Mouse (Mus musculus) retina, embryonic 14.5 days (tissue): ENCODE measurements at regions not wholly inside any gene's neighbourhood (a gene's known extent, or its start where the extent isn't known, plus 50 kb on each side); places are given as distances from the start of the nearest gene placed in this dataset.

Experiments
- DNase-seq: peaks from one replicate; pipeline ENCODE4 v3.0.0-alpha.2; 2015; ENCODE audit warnings: low spot score

GRCm38 (mm10) chr7:73269626-73270025 lies 105.7 kb upstream of the Rgma start:
- no peak for DNase-seq

GRCm38 (mm10) chr7:73272787-73273186 lies 102.5 kb upstream of the Rgma start:
- no peak for DNase-seq

DNA sequence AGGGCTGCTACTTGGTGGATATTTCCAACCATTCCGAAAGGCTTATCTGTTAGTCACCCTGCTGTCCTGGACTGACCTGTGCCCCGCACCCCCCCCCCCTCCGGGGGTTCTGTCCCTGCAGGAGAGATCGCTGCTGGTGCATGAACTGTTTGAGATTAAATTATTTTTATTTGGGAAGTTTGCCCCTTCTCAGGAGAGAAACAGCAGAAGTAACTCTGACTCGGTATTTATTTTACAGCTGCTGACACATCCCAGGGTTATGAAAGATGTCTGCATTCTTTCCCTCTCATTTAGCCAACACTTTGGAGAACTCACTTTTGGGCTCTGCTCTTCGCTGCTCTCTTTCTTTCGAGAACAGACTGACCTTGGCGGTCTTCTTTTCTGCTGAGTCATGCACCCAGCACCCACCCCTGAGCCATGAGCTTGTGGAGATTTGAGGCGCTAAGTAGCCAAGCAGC lies 99.5 kb upstream of the Rgma start:
- no peak for DNase-seq

- DNase-seq = no peak
These were observed 96.7 kb upstream of the Rgma start for GRCm38 (mm10) chr7:73278616-73279015.

DNA sequence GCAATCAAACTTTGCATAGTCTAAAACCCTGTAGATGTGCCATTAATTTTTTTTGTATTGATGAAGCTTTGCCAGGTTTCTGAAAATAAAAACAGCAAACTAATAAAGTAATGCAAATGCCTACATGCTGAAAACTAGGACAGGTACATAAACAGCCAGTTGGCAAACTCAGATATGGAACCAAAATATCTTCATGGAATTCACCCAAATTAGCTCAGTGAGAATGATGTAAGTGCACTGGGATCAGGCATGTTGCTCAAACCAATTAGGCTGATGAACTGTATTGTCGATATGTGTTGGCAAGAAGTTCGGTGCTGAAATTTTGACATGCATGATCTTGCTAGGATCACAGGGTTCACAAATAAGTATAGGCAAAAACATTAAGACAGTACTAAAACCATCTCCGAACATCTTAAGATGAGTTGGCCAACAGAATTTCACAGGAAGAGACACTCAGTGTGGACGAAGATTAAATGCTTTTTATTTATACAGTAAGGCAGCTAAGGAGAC lies 95.3 kb upstream of the Rgma start:
- DNase-seq = no peak

GRCm38 (mm10) chr7:73286244-73286643 lies 89.1 kb upstream of the Rgma start:
- DNase-seq = no peak

- no peak for DNase-seq
These were observed 82.0 kb upstream of the Rgma start for GRCm38 (mm10) chr7:73293337-73293736.

GRCm38 (mm10) chr7:73294399-73294798 lies 80.9 kb upstream of the Rgma start:
- DNase-seq = no peak

GRCm38 (mm10) chr7:73302501-73302900 lies 72.8 kb upstream of the Rgma start:
- DNase-seq = no peak

GRCm38 (mm10) chr7:73303818-73304217 lies 71.5 kb upstream of the Rgma start:
- DNase-seq = no peak

GRCm38 (mm10) chr7:73304799-73305198 lies 70.5 kb upstream of the Rgma start:
- DNase-seq = peak; percentile 39

DNA sequence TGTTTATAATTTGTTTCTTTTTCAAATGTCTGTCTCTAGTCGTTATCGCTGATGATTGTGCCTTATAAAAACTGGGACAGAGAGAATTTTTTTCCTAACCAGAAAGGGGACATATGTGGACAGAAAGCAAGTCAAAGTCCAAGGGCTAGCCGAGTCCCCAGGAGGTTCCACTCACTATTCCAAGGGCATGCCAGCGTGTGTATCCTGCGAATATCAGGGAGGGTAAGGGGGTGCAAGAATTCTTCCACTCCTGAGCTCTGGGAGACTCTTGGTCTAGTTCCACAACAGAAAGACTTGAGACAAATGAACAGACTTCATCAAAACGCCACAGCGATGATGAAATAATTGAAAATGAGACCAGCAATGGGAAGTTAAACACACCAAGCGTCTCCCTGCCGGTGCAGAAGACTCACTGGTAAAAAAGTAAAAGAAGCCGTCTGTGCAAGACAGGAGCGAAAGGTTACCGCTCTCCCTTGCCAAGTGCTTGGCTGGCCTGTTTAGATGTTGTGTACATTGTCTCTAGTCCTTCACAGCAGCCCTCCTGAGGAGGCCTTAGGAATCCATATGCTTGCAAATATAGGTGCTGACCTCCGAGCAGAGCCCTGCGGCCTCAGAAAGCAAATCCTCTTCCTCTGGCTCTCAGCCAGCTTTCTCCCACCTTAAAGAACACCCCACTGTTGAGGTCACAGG lies 69.9 kb upstream of the Rgma start:
- DNase-seq = peak; percentile 37

- no peak for DNase-seq
These were observed 69.0 kb upstream of the Rgma start for GRCm38 (mm10) chr7:73306296-73306695.

DNA sequence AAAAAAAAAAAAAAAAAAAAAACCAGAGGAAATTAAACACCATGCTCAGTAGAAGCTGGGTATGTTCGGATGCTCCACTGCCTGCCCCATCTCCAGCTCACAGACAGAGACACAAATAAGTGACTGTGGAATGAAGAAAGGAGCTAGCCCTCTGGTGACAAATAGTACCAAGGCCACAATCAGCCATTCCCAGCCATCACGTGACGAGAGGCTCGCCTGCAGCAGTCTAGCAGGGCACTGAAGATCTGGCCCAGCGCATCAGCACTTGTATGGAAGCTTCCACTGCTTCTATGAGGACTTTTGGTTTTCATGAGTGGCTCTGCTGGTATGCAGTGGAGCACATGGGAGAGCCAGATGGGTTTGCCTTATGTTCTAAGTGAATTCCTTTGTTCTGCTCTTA lies 68.6 kb upstream of the Rgma start:
- peak; percentile 34 for DNase-seq

DNA sequence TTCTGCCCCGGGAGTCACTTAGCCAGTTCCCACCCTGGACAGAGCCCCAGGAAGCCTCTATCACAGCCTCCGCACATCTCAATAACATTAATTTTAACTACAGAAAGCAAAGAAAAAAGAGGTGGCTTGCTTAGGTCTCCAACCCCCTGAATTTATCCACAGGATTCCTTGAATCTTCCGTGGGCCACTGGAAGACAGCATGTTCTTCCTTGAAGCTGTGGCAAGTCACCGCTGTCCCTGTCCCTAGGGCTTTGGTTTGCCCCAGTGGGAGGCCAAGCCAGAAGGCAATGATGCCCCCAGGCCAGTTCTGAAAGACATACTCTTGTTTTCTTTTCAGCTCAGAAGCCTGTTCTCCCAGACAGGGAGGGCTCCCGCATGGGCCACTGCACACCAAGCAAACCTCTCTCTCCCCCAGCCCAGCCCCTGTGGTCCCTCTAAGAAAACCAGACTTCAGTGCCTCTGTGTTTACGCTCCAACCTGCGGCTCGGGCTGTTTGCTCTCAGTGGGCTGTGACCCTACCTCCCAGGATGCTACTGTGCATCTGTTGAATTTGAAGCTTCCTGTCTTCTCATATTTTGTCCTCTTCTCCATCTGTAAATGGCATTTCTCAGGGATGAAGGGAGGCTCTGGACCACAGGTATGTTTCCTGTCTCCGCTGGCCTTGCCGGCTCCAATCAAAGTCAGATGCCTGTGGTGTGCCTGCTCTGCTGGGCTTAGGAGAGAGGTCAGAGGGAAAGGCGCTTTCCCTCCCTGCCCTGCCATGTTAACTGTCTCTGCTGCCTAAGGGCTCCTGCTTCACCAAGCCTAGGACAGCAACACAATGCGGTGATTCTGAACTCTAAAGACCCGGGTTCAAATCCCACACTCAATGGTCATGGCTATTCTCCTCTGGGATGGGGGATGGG lies 67.5 kb upstream of the Rgma start:
- peak; percentile 24 for DNase-seq

GRCm38 (mm10) chr7:73308981-73309380 lies 66.3 kb upstream of the Rgma start:
- no peak for DNase-seq

GRCm38 (mm10) chr7:73310056-73310455 lies 65.3 kb upstream of the Rgma start:
- no peak for DNase-seq

GRCm38 (mm10) chr7:73310581-73311136 lies 64.7 kb upstream of the Rgma start:
- DNase-seq = no peak

- DNase-seq = no peak
These were observed 59.8 kb upstream of the Rgma start for GRCm38 (mm10) chr7:73315555-73315954.

DNA sequence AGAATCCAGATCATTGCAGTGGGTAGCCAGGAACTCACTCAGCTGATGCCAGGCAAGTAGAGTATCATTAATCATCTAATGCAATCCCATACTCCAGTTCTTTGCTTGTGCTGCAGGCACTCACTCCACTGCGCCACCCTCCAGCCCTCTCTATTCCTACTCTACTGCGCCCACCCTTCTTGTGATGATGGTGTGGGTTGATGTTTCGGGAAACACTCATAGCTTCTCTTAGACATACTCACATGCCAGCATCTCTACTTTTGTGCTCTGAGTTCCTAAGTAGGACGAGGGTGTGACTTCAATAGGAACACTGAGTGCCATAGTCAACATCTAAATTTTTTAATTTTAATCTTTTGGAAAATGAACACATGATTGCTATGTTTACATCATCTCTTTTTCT lies 57.7 kb upstream of the Rgma start:
- no peak for DNase-seq

- DNase-seq = no peak
These were observed 56.3 kb upstream of the Rgma start for GRCm38 (mm10) chr7:73319004-73319403.

DNA sequence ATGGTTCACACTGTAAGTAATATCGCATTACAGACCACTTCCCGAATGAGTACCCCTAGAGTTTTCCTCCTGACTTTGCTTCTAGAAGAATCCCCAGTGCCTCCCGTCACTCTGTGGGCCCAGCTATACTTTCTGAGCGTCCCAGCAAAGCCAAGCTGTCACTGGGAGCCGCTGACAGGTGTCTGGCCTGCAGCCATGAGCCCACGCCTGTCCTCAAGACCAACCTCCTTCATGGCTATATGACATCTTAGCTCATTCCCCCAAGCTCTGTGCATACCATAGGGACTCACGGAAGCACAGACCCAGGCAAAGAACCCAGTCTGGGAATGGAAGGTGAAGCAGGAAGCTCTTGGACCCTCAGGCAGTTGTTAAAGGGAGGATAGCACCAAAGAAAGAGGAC lies 55.3 kb upstream of the Rgma start:
- no peak for DNase-seq
